ENCODE assay signal across 9 mouse cellular contexts in the genomic region with DNA sequence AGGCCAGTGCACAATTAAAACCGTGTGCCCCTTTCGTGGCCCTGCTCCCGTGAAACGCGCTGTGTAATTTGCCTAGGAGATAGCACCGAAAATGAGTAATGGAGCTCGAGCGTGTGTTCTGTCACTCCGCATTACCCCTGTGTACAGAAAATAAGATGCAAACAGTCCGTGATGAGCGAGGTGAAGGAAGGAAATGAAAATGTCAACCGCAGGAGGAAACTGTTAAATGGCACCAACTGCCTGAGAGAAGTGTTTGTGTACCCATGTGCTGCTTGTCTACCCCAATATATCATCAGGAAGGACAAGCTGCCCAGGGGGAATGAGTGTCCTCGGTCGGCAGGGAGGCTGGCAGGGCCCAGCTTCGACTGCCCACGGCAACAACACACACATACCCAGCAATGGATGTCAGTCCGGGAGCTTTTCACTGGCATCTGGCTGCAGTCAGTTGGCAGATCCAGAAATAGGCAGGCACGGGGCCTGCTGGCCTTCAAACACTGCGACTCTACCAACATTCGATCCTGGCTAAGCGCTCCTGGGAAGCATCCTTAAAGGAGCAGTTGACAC.
DNase-seq lines count a peak whose midpoint lies in the region; ATAC-seq and TF ChIP-seq lines count a peak whose summit lies in the region.
"Had no signal": no experiment of that assay in that cellular context is flagged by ENCODE, and none has a peak within 500 bp of the region (broad histone marks: within the 10 kb centered on the region; RNA-seq: fewer than 3 reads in every experiment).

No protein-coding gene starts in this region.

- no peaks in the 10 kb centered on the region for H3K9me3 ChIP-seq in lung, embryonic 14.5 days (ENCODE audit: low read depth, low read length)

- WGBS in lung, embryonic 14.5 days: 30% methylated on average over 21 of the region's 21 CpGs

- TF ChIP-seq CTCF in lung, embryonic 14.5 days (IDR thresholded peaks at IDR 0.05; ENCODE audit: low read depth): no peak

- DNase-seq in lung, embryonic 14.5 days: no peak
- DNase-seq in lung, adult 18-20 months: no peak
- peak; percentile 70 to 71 for DNase-seq in cerebellum, postnatal 25 days
- DNase-seq in heart, postnatal 36 days: peak; percentile 51
- peak; percentile 31 to 64 for DNase-seq in left cerebral cortex, postnatal 25 days (ENCODE audit: low spot score in 2 of 2)
- peak; percentile 71 for DNase-seq in skeletal muscle tissue, adult 2 months (ENCODE audit: low read depth, low spot score)
- DNase-seq in T-cell, adult 2 months (ENCODE audit: low spot score): no peak
- DNase-seq in urinary bladder, postnatal 25 days (ENCODE audit: low spot score): no peak

- H3K27me3 ChIP-seq in lung, embryonic 14.5 days (ENCODE audit: insufficient read depth, low read length): no peaks in the 10 kb centered on the region

- H3K4me2 ChIP-seq in lung, embryonic 14.5 days: no peak overlapping the region

- H3K9ac ChIP-seq in lung, embryonic 14.5 days: no peak overlapping the region

- H3K36me3 ChIP-seq in lung, embryonic 14.5 days (ENCODE audit: insufficient read depth): no peaks in the 10 kb centered on the region
- H3K36me3 ChIP-seq: G1E had no signal

- H3K4me1 ChIP-seq in lung, embryonic 14.5 days (ENCODE audit: insufficient read depth): no peaks in the 10 kb centered on the region

- ATAC-seq in lung, embryonic 14.5 days (ENCODE audit: insufficient read depth): no peak

- no peak overlapping the region for H3K4me3 ChIP-seq in lung, embryonic 14.5 days (ENCODE audit: low read depth, low read length)

- H3K27ac ChIP-seq in lung, embryonic 14.5 days (ENCODE audit: low read depth): 0 out of 2 replicates have a peak overlapping the region, but pooled peaks have one; percentile 38

- intact Hi-C loops in heart, postnatal 36 days (cut with DNase I): loop anchor here (2.0 to 5.0 kb wide), 2 partner anchors 36 to 78 kb away; a partner anchor contains a TSS
- intact Hi-C loops in left cerebral cortex, postnatal 25 days (cut with DNase I): no loop called here

Comparison
In these comparisons a context has a peak if more than half of its experiments do, and no peak if none do; other contexts are left out.
1. DNase-seq: peak in cerebellum, postnatal 25 days (2 of 2), heart, postnatal 36 days (2 of 2), left cerebral cortex, postnatal 25 days (2 of 2) and skeletal muscle tissue, adult 2 months (single experiment); none in lung, embryonic 14.5 days (single experiment), lung, adult 18-20 months (0 of 2), T-cell, adult 2 months (single experiment) and urinary bladder, postnatal 25 days (single experiment).